Mouse (Mus musculus) hematopoietic stem cell, adult 5-6 weeks (primary cell): ENCODE results near the gene Itsn2. TPM values are rescaled to one million over a fixed set of nuclear protein-coding genes. Genes with fewer than 3 reads are reported as not detected.
A peak's percentile ranks its signal among the peaks of the same experiment; 100 is the strongest.
"Not testable (repeated sequence)": the region's sequence is repeated elsewhere in the genome, so short reads cannot be mapped to it uniquely, and the experiment has no call there.

Experiments
- ATAC-seq, 2 experiments: fragments of 125-278 bp in 1 of 2; replicated peaks in 1 of 2; 2 replicates each; pipeline ENCODE4 v1.8.0; 2016 to 2017; ENCODE audit warnings: inconsistent platforms in 2 of 2, mild to moderate bottlenecking in 2 of 2, moderate number of reproducible peaks in 2 of 2, low read depth in 1 of 2, moderate TSS enrichment in 1 of 2; ENCODE audit not compliant: low FRiP score in 2 of 2, poor library complexity in 2 of 2, severe bottlenecking in 2 of 2, insufficient read depth in 1 of 2, low TSS enrichment in 1 of 2
- total RNA-seq: library from RNA; stranded (forward); fragments of 172-1452, 232-1000 nt; gene quantifications from 2 replicates; pipeline ENCODE4 v1.2.3, GENCODE M21; 2017

The Itsn2 gene
- total RNA-seq, 1 experiment from 2014 or later = 179 TPM

DNA sequence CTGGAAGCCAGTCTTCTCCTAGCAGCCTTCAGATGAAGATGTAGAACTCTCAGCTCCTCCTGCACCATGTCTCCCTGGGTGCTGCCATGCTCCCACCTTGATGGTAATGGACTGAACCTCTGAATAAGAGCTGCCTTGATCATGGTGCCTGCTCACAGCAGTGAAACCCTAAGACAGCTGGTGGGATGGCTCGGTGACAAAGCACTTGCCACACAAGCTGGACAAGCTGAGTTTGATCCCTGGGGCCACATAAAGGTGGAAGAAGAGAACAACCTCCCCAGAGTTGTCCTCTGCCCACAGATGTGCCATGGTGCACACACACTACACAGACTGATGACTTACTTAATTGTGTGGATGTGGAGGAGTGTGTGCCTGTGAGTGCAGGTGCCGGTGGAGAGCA, 95.9 kb downstream of the Itsn2 start:
- no peak for ATAC-seq

DNA sequence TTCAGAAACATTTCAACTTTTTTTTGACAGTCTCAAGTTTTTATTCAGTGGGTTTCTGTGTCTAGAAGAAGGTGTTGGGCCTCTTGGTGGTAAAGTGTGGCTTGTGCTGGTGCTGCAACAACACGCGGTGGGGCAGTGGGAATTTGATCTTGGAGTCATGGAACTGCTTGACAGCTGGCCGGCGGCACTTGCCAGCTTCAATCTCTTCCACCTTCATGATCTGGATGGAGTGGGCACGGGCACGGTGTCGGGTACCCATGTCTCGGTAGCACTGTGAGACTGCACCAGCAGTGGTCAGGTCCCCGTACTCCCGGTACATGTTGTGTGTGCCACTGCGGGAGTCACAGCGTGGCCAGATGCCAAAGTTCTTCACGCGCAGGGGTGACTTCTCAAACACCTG, 96.9 kb downstream of the Itsn2 start:
- no peak for ATAC-seq

DNA sequence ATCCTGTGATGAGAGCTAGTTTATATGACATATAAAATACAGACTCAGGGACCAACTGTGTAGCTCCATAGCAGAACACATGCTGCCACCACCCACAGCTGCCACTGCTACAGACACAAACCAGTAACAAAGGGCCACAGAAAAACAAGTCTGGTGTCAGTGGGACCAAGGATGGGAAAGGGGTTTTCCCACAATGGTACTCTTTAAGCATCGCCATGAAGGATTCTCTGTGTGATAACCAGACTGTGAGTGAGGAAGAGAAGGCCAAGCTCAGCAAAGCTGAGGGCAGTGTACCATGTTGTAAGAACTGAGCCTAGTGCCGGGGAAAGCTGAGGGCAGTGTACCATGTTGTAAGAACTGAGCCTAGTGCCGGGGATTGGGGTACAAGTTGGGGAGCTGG, 98.8 kb downstream of the Itsn2 start:
- no peak for ATAC-seq

- ATAC-seq = no peak
These were observed 102.1 kb downstream of the Itsn2 start for GRCm38 (mm10) chr12:4694534-4694933.

- not testable (repeated sequence) for ATAC-seq
These were observed 113.2 kb downstream of the Itsn2 start for GRCm38 (mm10) chr12:4705626-4706025.

DNA sequence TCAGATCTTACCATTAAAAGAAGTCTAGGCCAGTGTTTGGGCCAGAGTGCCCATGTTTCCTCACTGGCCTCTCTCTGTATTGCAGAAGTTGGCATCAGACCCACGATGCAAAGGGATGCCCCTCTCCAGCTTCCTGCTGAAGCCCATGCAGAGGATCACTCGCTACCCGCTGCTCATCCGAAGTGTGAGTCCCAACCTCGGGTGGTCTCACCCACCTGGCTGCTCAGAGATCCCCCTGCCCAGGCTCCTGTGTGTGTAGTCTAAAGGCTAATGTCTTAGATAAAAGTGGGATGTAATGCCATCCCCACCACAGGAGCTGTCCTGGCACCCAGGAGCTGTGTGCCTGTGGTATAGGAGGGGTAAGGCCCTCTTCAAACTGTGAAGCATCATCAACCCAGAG, 113.7 kb downstream of the Itsn2 start:
- ATAC-seq = no peak

DNA sequence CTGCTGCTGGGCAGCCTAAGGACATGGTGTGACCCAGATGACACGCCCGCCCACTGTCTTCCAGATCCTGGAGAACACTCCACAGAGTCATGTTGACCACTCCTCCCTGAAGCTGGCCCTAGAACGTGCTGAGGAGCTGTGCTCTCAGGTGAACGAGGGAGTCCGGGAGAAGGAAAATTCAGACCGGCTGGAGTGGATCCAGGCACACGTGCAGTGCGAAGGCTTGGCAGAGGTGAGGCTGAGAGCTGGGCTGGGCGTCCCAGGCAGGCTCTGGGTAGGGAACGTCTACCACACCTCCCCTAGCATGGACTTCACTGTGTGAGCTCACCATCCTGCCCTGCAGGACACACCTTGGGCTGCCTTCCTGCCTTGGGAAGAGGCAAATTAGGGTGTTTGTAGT, 114.5 kb downstream of the Itsn2 start:
- ATAC-seq = no peak

DNA sequence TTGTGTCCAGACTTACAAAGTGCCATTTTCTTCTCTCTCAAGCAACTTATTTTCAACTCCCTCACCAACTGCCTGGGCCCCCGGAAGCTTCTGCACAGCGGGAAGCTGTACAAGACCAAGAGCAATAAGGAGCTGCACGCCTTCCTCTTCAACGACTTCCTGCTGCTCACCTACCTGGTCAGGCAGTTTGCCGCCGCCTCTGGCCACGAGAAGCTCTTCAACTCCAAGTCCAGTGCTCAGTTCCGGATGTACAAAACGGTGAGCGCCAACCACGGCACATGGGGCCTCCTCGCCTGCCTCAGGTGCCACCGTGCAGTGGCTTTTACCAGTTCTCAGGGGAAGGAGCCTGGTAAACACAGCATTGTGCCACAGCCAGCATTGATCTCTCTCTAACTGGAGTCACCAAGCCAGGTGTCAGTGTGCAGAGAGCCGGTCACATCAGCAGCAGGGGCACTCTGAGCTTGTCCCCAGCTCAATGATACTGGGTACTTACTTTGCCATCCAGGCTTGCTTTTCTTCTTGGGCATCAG, 115.1 kb downstream of the Itsn2 start:
- ATAC-seq = peak in 1 of 2 experiments; percentile 25; a peak in 2 of 4 replicates

- no peak for ATAC-seq
These were observed 115.9 kb downstream of the Itsn2 start for GRCm38 (mm10) chr12:4708296-4708695.

- ATAC-seq = no peak
These were observed 116.6 kb downstream of the Itsn2 start for GRCm38 (mm10) chr12:4708881-4709604.

- no peak for ATAC-seq
These were observed 117.5 kb downstream of the Itsn2 start for GRCm38 (mm10) chr12:4709926-4710325.

GRCm38 (mm10) chr12:4713361-4713760, 120.9 kb downstream of the Itsn2 start:
- ATAC-seq = no peak

DNA sequence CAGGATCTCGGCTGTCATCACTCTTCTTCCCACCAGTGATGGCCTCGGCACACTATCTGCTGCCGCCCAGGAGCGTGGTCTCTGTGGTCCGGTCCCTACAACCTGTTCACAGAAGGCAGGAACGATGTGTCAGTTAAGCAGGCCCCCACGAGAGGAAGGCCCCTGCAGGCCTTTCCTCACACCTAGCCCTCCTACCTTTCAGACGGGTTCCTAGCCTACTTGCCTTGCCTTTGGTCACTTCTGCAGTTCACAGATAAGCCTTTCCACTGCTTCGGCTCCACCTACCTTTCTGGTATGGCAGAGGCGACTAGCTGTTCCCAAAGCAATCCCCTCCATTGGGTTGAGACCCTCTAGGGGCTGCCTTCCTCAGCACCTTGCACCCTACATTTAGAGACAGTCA, 123.2 kb downstream of the Itsn2 start:
- no peak for ATAC-seq

DNA sequence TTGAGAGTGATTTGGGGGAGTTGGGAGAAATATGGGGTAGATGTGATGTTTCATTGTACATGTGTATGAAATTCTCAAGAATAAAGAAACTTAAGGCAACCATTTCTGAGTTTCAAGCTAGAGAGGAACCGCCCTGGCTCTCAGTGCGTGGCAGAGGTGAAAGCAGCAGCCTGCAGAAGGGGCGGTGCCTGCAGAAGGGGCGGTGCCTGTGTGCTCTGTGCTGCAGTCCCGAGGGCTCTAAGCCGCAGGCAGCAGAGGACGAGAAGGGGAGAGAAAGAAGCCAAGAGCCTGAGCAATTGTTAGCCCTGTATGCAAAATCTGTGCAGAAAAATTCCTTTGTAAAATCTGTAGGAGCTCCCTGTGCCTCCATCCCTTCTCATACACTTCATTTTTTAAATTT, 125.0 kb downstream of the Itsn2 start:
- ATAC-seq = peak; percentile 97 to 98

DNA sequence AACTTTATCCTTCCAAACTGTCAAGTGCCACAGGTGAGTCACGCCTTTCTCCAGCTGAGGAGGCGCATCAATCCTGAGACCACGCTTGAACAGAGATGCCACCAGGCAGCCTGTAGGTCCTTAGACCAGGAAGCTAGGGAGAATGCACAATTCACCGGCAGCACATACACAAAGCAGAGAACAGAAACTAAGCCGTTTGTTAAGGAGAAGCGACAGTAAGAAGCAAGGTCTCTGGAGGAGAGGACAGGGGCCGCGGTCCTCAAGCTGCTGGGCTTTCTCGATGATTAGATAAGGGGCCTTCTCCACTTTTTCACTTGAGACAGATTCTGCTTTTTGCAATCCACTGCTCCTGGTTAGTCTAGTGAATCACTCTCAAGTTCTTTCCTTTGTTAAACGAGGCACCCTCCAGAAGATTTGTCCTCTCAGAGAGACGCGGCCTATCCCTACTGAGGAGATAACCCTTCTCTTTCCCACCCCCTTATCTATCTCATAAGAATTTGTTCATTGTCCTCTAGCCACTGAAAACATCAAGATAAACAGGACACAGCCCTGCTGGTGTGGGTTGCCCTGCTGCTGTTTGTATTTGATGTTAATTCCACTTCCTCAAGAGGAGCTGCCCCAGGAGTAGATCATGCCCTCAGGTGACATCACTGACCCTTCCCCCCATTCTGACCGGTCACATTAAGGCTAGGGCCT, 126.8 kb downstream of the Itsn2 start:
- ATAC-seq = no peak

GRCm38 (mm10) chr12:4719762-4720754, 127.6 kb downstream of the Itsn2 start:
- ATAC-seq = no peak

DNA sequence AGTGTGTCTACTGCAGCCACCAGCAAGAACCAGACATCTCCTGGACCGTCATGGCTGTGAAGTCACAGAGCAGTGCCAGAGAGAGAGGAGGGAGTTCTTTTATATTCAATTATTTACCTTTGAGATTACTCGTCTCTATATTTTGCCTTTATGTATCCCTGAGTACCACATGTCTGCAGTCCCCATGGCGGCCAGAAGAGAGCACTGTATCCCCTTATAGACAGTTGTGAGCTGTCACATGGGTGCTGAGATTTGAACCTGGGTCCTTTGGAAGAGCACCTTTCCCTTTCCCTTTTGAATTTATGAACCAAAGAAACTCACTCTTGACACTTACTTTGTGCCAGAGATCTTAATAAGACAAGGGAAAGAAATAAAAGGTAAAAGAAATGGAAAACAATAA, 136.7 kb downstream of the Itsn2 start:
- ATAC-seq = no peak

DNA sequence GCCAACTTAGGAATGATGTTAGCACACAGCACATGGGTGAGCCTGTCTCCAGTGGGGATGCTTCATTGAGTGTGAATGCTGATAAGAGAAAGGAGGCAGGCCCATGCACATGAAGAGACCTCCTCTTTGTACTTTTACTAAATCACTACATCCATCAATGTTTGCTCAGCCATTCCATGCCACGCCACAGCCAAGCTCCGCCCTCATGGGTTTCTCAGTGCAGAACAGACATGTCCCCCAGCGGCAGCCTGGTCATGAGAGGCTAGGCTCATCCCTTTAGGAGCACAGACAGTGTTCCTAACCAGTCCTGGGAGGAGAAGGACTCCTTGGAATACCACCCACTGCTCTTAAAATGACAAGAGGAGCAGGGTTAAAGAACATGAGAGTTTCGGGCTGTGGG, 139.2 kb downstream of the Itsn2 start:
- no peak for ATAC-seq
